Mouse (Mus musculus): ENCODE data around the gene Lrch2. TPM values are rescaled to one million over a fixed set of nuclear protein-coding genes. Genes with fewer than 3 reads are reported as not detected.
"Not testable (repeated sequence)": the region's sequence is repeated elsewhere in the genome, so short reads cannot be mapped to it uniquely, and the experiment has no call there.

Gene Lrch2
- not detected for polyA plus RNA-seq (2017; shearing (Covaris generic))

- no peak for ATAC-seq
Measured at GRCm38 (mm10) chrX:147553421-147554201, at the start of gene Lrch2. Lrch2 (minus strand) TSS chrX:147554081.

GRCm38 (mm10) chrX:147540934-147541870, 12.7 kb downstream of the Lrch2 start:
- no peak for ATAC-seq

- no peak for ATAC-seq
Measured at GRCm38 (mm10) chrX:147538377-147538776, 15.5 kb downstream of the Lrch2 start.

GRCm38 (mm10) chrX:147537117-147537516, 16.8 kb downstream of the Lrch2 start:
- ATAC-seq = not testable (repeated sequence)

- no peak for ATAC-seq
Measured at GRCm38 (mm10) chrX:147535616-147536015, 18.3 kb downstream of the Lrch2 start.

- no peak for ATAC-seq
Measured at GRCm38 (mm10) chrX:147531675-147532074, 22.2 kb downstream of the Lrch2 start.

- ATAC-seq = no peak
Measured at GRCm38 (mm10) chrX:147527646-147528172, 26.2 kb downstream of the Lrch2 start.

- no peak for ATAC-seq
Measured at GRCm38 (mm10) chrX:147489551-147489950, 64.3 kb downstream of the Lrch2 start.

- not testable (repeated sequence) for ATAC-seq
Measured at GRCm38 (mm10) chrX:147453610-147454009, 100.3 kb downstream of the Lrch2 start, which contains the start of gene Vmn1r239-ps. Vmn1r239-ps (minus strand) TSS chrX:147453710.

GRCm38 (mm10) chrX:147443386-147443785, 110.5 kb downstream of the Lrch2 start:
- ATAC-seq = no peak

GRCm38 (mm10) chrX:147435400-147435799, 118.5 kb downstream of the Lrch2 start:
- ATAC-seq = no peak

GRCm38 (mm10) chrX:147429753-147430152, 124.1 kb downstream of the Lrch2 start:
- no peak for ATAC-seq

- no peak for ATAC-seq
Measured at GRCm38 (mm10) chrX:147429129-147429528, 124.8 kb downstream of the Lrch2 start, which contains the start of gene Il13ra2. Il13ra2 (minus strand) TSS chrX:147429192.

Other genes starting within 250 kb of the Lrch2 start
- gene Il13ra2, start 124.9 kb downstream of the Lrch2 start, polyA plus RNA-seq (2017; shearing (Covaris generic)) = not detected
- gene Vmn1r239-ps, start 100.4 kb downstream of the Lrch2 start, polyA plus RNA-seq (2017; shearing (Covaris generic)) = not detected
- gene Gm15128, start 211.9 kb upstream of the Lrch2 start, polyA plus RNA-seq (2017; shearing (Covaris generic)) = not detected